Mouse (Mus musculus) cerebellum, adult 11-12 months (tissue): Measurements from ENCODE around the gene Cnih2.

Experiments used
- DNase-seq: peaks from one replicate; pipeline ENCODE4 v3.0.0; 2022

The Cnih2 gene

GRCm38 (mm10) chr19:5067040-5067799, 31.1 kb downstream of the Cnih2 start:
- DNase-seq = no peak

- no peak for DNase-seq
Observed at GRCm38 (mm10) chr19:5065104-5065503, 33.2 kb downstream of the Cnih2 start.

- no peak for DNase-seq
Observed at GRCm38 (mm10) chr19:5062446-5062845, 35.9 kb downstream of the Cnih2 start.

DNA sequence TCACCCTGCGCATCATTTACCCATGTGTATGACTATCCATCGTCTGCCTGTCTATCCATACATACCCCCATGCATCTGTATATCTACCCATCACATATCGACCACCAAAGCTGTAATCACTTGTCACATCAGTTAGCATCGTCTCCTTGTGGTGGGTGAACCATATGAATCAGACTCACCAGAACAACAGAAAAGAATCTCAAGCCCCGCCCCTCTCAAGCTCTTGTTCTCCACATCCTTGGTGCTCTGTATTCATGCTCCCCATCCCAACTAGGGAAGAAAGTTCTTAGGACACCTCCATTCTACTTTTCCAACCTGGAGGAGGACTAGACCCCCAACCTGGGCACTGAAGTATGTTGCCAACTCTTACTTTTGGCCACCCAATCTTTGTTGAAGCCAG, 36.3 kb downstream of the Cnih2 start:
- no peak for DNase-seq

GRCm38 (mm10) chr19:5060365-5061330, 37.7 kb downstream of the Cnih2 start:
- no peak for DNase-seq

- no peak for DNase-seq
Observed at GRCm38 (mm10) chr19:5058801-5059771, 39.2 kb downstream of the Cnih2 start.

GRCm38 (mm10) chr19:5057876-5058775, 40.2 kb downstream of the Cnih2 start:
- DNase-seq = no peak

DNA sequence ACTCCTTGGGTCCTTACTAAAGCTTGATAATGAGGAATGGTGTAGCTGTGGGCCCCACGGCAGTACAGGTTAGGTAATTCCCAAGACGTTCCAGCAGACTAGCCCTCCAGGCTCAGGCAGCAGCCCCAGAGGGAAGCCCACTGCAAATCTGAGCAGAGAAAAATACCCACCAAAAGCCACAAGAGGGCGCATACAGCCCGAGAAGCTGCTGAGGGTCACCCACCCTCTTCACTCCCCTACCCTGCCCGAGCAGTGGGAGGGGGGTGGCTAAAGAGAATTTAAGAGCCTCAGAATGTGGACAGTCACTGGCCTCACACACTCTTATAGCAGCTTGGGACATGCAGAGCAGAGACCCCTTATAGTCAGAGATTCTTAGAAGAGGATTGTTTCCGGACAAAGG, 42.1 kb downstream of the Cnih2 start:
- DNase-seq = no peak

DNA sequence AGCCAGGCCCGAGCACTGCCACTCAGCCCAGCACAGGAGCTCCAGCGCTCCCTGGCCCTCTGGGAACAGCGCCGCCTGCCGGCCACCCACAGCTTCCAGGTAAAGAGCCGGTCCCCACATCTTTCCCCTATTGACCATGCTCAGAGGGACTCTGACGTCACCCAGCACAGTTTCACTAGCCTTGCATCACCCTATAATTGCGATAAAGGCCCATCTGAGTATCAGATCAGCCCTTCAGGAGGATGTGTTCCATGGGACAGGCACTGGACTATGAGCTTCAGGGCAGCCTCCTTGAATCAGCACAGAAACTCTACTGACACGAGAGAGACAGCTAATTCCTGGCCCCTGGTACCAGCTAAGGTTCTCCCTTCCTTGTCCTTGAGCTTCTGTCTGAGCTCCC, 44.4 kb downstream of the Cnih2 start:
- peak; percentile 80 for DNase-seq

- peak; percentile 82 for DNase-seq
Observed at GRCm38 (mm10) chr19:5052853-5053252, 45.5 kb downstream of the Cnih2 start.

GRCm38 (mm10) chr19:5052166-5052822, 46.0 kb downstream of the Cnih2 start:
- peak; percentile 75 for DNase-seq

DNA sequence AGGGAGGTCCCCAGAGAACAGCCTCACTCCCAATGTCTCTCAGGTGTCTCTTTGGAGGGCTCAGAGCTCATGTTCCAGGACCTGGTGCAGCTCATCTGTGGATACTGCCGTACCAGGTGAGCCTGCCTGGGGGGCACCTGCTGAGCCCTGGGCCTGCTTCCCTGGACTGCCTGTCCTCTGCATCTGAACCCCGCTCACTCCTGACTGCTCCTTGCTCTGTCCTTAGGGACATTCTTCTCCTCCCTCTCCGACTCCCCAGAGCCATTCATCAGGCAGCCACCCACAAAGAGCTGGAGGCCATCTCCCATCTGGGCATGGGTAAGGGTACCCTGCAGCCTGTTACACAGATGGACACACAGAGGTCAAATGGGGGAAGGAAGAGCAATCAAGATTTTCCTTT, 46.8 kb downstream of the Cnih2 start:
- DNase-seq = no peak

- no peak for DNase-seq
Observed at GRCm38 (mm10) chr19:5051031-5051430, 47.3 kb downstream of the Cnih2 start.

GRCm38 (mm10) chr19:5050047-5050905, 48.0 kb downstream of the Cnih2 start, which contains the start of gene Rin1:
TSS of gene Rin1 (plus strand) at chr19:5050481.
- DNase-seq = peak; percentile 67

- no peak for DNase-seq
Observed at GRCm38 (mm10) chr19:5049325-5049724, 49.0 kb downstream of the Cnih2 start.

DNA sequence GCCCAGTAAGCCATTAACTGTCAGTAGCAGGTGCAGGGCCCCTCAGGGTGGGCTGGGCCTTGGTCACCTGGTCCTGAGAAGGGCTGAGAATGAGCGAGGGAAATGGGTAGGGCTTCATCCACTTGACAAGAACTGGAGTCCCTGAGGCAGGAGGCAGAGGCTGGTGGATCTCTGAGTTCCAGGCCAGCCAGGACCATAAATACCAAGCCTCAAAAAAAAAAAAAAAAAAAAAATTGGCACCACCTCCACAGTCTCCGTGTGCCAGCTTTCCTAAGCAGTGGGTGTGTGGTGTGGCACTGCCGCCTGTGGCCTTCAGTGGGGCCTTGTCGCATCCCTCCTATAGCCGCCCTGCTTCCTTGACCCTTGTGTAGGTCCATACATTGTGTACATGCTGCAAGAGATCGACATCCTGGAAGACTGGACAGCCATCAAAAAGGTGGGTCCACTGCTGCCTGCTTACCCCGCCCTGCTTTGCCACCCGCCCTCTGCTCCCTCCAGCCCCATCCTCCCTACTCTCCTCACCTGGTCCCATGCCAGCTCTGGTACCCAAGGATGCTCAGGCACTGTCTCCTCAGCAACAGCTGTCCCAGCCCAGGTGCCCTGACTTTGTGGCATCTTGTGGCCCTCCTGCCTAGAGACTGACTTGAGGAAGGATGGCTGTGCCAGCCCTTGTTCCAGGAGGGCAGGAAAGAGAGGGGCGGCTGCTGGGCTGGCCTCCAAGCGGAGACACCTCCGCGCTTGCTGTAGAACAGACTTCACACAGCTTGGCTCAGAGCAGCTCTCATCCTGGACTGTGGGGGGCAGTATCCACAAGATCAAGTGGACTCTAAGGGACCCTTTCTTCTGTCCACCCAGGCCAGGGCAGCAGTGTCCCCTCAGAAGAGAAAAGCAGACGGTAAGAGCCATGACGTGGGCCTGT, 49.9 kb downstream of the Cnih2 start:
- DNase-seq = no peak

- DNase-seq = no peak
Observed at GRCm38 (mm10) chr19:5045531-5045930, 52.8 kb downstream of the Cnih2 start.
